Mouse (Mus musculus) MEL (cell line): ENCODE data around the gene Fyco1.

Experiments used
- CHD2 ChIP-seq: IDR thresholded peaks from 2 replicates; pipeline ENCODE4 v1.6.1; 2011; ENCODE audit warnings: low read length, improper control_type of control experiment
- EP300 ChIP-seq, 2 experiments: IDR thresholded peaks; 2 replicates each; pipeline ENCODE4 v1.6.1; 2011; ENCODE audit warnings: improper control_type of control experiment in 2 of 2, low read length in 2 of 2, low read depth in 1 of 2, mild to moderate bottlenecking in 1 of 2
- RCOR1 ChIP-seq: IDR thresholded peaks from 2 replicates; pipeline ENCODE4 v1.6.1; 2012; ENCODE audit warnings: low read depth, mild to moderate bottlenecking, inconsistent platforms, low read length, improper control_type of control experiment

DNA sequence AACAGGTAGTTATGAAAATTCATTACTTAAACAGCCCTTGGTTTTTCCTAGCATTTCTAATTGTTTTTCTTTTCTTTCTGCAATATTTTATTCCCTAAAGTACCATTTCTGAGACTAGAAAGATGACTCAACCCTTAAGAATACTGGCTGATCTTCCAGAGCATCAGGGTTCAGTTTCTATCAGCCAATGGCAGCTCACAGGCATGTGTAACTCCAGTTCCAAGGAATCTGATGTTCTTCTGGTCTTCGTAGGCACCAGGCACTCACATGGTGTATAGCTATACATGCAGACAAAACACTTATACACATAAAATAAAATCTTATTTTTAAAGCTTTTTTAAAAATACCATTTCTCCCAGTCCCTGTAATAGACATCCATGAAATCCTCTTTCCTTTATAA is 93.5 kb downstream of the Fyco1 start:
- TF ChIP-seq EP300 (IDR thresholded peaks at IDR 0.05; ENCODE audit: low read depth in 1 of 2, low read length in 2 of 2) (no peak), CHD2 (no peak), RCOR1 (no peak)
